Mouse (Mus musculus) central nervous system, embryonic 18 days (tissue): ENCODE results near the gene Spns3. TPM values are rescaled to one million over a fixed set of nuclear protein-coding genes. Genes with fewer than 3 reads are reported as not detected.

Source experiments
- polyA plus RNA-seq: library from polyadenylated mRNA; depleted of rRNA; stranded (reverse); fragments of >200 nt; gene quantifications from 2 replicates; pipeline ENCODE4 v1.2.3, GENCODE M21; 2012; rRNA removed

Gene Spns3
- polyA plus RNA-seq = 0.12 and 0.16 TPM in 2 replicates

DNA sequence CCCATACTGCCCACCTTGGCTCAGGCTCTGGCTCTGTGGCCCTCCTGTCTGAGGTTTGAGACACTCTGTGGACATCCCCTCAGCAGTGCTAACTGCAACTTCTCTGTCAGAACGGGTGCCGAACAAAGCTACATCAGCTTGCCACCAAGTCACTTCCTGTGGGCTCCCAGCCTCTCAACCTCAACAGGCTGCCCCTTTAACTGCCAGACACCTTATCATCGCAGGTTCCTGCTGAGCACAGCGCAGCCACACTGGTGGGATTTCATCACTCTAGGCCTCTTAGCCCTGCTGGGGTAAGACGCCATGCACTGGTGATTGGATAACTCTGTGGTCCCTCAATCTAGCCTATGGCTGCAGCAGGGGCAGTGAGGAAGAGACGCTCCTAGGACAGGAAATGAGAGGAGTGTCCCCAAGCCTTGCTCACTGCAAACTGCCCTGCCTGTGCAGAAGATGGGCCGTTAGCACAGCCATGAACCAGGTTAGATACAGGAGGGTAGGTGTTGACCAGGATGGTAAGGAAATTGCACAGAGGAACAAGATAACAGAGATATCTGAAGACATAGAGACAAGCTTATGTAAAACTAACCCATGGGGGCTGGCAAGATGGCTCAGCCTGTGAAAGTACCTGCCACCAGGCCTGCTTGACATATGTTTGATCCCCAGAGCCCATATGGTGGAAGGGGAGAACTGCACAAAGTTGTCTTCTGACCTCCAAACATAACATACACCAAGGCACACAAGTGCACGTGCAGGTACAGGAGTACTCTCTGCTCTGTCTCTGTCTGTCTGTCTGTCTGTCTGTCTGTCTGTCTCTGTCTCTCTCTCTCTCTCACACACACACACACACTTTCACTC lies at the start of gene Spns3:
Spns3 (minus strand) TSS at position 373 of the 855 bp plus-strand sequence.

DNA sequence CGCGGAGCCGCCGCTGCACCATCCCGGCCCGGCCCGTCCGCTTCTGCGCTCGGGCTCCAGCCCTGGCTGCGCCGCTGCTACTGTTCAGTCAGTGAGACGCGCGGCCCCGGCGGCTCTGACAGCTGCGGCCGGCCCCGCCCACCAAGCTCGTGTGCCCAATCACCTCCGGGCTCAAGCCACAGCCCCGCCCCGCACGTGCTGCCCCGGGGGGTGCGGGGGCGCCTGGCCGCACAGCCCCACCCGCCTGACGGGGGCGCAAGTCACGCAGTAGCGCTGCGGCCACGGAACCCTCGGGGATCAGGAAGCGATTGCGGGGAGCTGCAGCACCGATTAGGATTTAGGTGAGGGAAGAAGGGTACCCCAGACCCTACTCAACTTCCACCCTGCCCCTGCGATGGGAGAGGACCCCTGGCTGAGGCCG lies 60.4 kb downstream of the Spns3 start, which contains the start of gene Spns2:
Spns2 (minus strand) TSS at position 24 of the 421 bp plus-strand sequence.

Other genes with a start within 250 kb of the Spns3 start
- gene Xaf1, start 248.9 kb downstream of the Spns3 start, polyA plus RNA-seq = 4.1 and 6.7 TPM in 2 replicates
- gene Fbxo39, start 236.1 kb downstream of the Spns3 start, polyA plus RNA-seq = not detected in 2 replicates
- gene Tekt1, start 188.1 kb downstream of the Spns3 start, polyA plus RNA-seq = 3.8 and 4.3 TPM in 2 replicates
- 4.7 and 5.5 TPM in 2 replicates for gene Smtnl2, start 138.8 kb downstream of the Spns3 start, polyA plus RNA-seq
- gene Ggt6, start 115.0 kb downstream of the Spns3 start, polyA plus RNA-seq = not detected in 2 replicates
- gene Mybbp1a, start 109.2 kb downstream of the Spns3 start, polyA plus RNA-seq = 63.5 and 64.5 TPM in 2 replicates
- 42.7 and 57.9 TPM in 2 replicates for gene Spns2, start 60.6 kb downstream of the Spns3 start, polyA plus RNA-seq
- gene Ube2g1, start 56.8 kb upstream of the Spns3 start, polyA plus RNA-seq = 47.7 and 49.6 TPM in 2 replicates
- 45.6 and 48.3 TPM in 2 replicates for gene Ankfy1, start 139.5 kb upstream of the Spns3 start, polyA plus RNA-seq
- 5.7 and 6.2 TPM in 2 replicates for gene Cyb5d2, start 245.6 kb upstream of the Spns3 start, polyA plus RNA-seq
- 28.6 and 32.1 TPM in 2 replicates for gene Zzef1, start 245.7 kb upstream of the Spns3 start, polyA plus RNA-seq